Mouse (Mus musculus) ES-E14 (cell line): ENCODE data around the gene Adcy7.

Experiments
- CHD2 ChIP-seq: IDR thresholded peaks from 2 replicates; pipeline ENCODE4 v1.6.1; 2014; ENCODE audit warnings: mild to moderate bottlenecking, low read depth, low read length, inconsistent platforms
- HCFC1 ChIP-seq: IDR thresholded peaks from 2 replicates; pipeline ENCODE4 v1.6.1; 2012; ENCODE audit warnings: low read length, inconsistent platforms, borderline replicate concordance; ENCODE audit not compliant: insufficient read depth
- MAFK ChIP-seq: IDR thresholded peaks from 2 replicates; pipeline ENCODE4 v1.6.1; 2014; ENCODE audit warnings: mild to moderate bottlenecking, low read depth, low read length, inconsistent platforms; ENCODE audit not compliant: insufficient read depth
- ZC3H11A ChIP-seq: IDR thresholded peaks from 2 replicates; pipeline ENCODE4 v1.6.1; 2012; ENCODE audit warnings: low read depth, mild to moderate bottlenecking, inconsistent platforms, low read length, borderline replicate concordance
- ZNF384 ChIP-seq: IDR thresholded peaks from 2 replicates; pipeline ENCODE4 v1.6.1; 2012; ENCODE audit warnings: low read depth, low read length, inconsistent platforms

DNA sequence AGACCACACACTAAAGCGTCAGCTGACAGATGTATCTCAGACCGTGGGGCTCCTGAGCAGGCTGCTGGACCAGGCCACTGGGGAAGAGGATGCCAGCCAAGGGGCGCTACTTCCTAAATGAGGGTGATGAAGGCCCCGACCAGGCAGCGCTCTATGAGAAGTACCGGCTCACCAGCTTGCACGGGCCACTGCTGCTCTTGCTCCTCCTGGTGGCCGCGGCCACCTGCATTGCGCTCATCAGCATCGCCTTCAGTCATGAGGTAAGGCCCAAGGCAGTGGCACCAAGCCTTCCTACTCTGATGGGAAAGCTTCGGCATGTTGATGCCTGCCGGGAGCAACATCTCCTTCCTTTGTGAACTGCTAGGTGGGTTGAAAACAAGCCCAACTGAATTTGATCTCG, 34.3 kb downstream of the Adcy7 start:
- TF ChIP-seq CHD2: no peak
- no peak; the same call in 1 of the 2 replicates for TF ChIP-seq ZC3H11A
- TF ChIP-seq HCFC1: no peak
- no peak for TF ChIP-seq ZNF384
- TF ChIP-seq MAFK: no peak
